Mouse (Mus musculus) hindbrain, embryonic 12.5 days (tissue): ENCODE measurements around the gene Rpgr. TPM values are rescaled to one million over a fixed set of nuclear protein-coding genes. Genes with fewer than 3 reads are reported as not detected.

Experiments used
- ATAC-seq: fragments of 200-750 bp; cut with Nextera tagmentation; 2 replicates; pipeline ENCODE4 v1.8.0; 2017; ENCODE audit warnings: moderate TSS enrichment; ENCODE audit not compliant: low FRiP score
- H3K27ac ChIP-seq: fragments of 300-500 bp; sonication (generic); 2 replicates; pipeline ENCODE4 v1.5.1; 2016; ENCODE audit warnings: mild to moderate bottlenecking
- H3K27me3 ChIP-seq: fragments of 300-500 bp; sonication (generic); 2 replicates; pipeline ENCODE4 v1.6.1; 2016; ENCODE audit warnings: mild to moderate bottlenecking
- H3K36me3 ChIP-seq: fragments of 300-500 bp; sonication (generic); 2 replicates; pipeline ENCODE4 v1.6.1; 2016; ENCODE audit warnings: mild to moderate bottlenecking
- H3K4me1 ChIP-seq: fragments of 300-500 bp; sonication (generic); 2 replicates; pipeline ENCODE4 v1.6.1; 2016
- H3K4me2 ChIP-seq: fragments of 300-500 bp; sonication (generic); replicated peaks from 2 replicates; pipeline ENCODE4 v1.6.1; 2016; ENCODE audit warnings: mild to moderate bottlenecking
- H3K4me3 ChIP-seq: fragments of 300-500 bp; sonication (generic); 2 replicates; pipeline ENCODE4 v1.5.1; 2016; ENCODE audit warnings: mild to moderate bottlenecking
- H3K9ac ChIP-seq: fragments of 300-500 bp; sonication (generic); 2 replicates; pipeline ENCODE4 v1.6.1; 2016; ENCODE audit warnings: mild to moderate bottlenecking, moderate library complexity
- H3K9me3 ChIP-seq: fragments of 300-500 bp; sonication (generic); replicated peaks from 2 replicates; pipeline ENCODE4 v1.6.1; 2016; ENCODE audit warnings: mild to moderate bottlenecking
- WGBS: fragments of 180-500 bp; shearing (Covaris S2); methylation state at CpG from one replicate; pipeline ENCODE4 v1.1.7; 2016; 5-methylcytosine and 5-hydroxymethylcytosine counted together
- polyA plus RNA-seq: library from polyadenylated mRNA; unstranded; fragments of >200 nt; fragmentation: Nextera tagmentation; extraction: Ambion mirVana; gene quantifications from 2 replicates; pipeline ENCODE4 v1.2.1, GENCODE M21; 2016

Rpgr gene
- polyA plus RNA-seq, 1 experiment from 2014 or later: 44.6 TPM

DNA sequence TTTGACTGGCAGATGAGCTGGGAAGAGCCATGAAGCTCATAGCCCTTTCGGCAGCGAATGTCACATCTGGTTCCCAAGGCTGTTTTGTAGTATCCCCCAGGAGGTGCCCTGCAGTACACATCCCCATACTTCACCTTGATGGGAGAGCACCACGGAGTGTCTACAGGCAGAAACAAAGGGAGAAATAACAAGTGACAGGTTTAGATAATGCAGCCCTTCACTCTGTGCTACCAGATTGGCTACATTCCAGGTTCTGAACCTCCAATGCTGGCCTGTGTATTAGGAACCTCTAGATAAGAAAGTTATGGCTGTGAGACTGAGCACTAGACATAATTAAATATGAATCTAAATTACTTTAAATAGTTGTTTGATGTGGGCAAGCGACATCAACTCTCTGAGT, 147.3 kb downstream of the Rpgr start:
- Histone ChIP-seq H3K4me2 (no peak overlapping the region), H3K27me3 (no peaks in the 10 kb centered on the region), H3K27ac (no peak overlapping the region), H3K36me3 (no peaks in the 10 kb centered on the region), H3K9ac (no peak overlapping the region), H3K4me3 (no peak overlapping the region), H3K4me1 (no peaks in the 10 kb centered on the region), H3K9me3 (no peaks in the 10 kb centered on the region)
- no peak for ATAC-seq
- 75% methylated on average over 4 of the region's 4 CpGs for WGBS

- H3K9me3 ChIP-seq: no peaks in the 10 kb centered on the region
- H3K27ac ChIP-seq: no peak overlapping the region
- no peaks in the 10 kb centered on the region for H3K4me1 ChIP-seq
- no peak for ATAC-seq
- 84% methylated on average over 1 of the region's 1 CpGs for WGBS
- H3K4me2 ChIP-seq: no peak overlapping the region
- no peaks in the 10 kb centered on the region for H3K36me3 ChIP-seq
- no peaks in the 10 kb centered on the region for H3K27me3 ChIP-seq
- H3K4me3 ChIP-seq: no peak overlapping the region
- no peak overlapping the region for H3K9ac ChIP-seq
Measured at GRCm38 (mm10) chrX:10063781-10064180, 152.9 kb downstream of the Rpgr start.

DNA sequence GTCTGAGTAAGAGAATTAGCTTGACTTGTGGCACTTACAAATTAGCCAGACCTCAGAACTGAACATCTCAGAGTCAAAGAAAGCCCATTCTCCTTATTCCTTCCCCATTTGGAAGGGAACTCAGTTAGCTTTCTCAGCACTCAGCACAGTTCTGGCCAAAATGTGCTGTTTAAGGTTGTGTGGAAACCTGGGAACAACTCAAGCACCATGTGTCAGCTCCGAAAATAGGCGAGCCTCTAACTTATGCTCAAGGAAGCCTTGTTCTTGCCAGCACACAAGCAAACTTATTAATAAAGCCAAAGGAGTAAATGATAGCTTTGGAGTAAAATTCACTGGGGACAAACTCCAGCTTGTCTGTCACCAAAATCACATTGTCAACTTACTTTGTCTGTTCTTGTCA, 153.4 kb downstream of the Rpgr start:
- Histone ChIP-seq H3K27ac (no peak overlapping the region), H3K9me3 (no peaks in the 10 kb centered on the region), H3K4me1 (no peaks in the 10 kb centered on the region), H3K4me3 (no peak overlapping the region), H3K36me3 (no peaks in the 10 kb centered on the region), H3K4me2 (no peak overlapping the region), H3K27me3 (no peaks in the 10 kb centered on the region), H3K9ac (no peak overlapping the region)
- 85% methylated on average over 2 of the region's 2 CpGs for WGBS
- ATAC-seq: no peak

DNA sequence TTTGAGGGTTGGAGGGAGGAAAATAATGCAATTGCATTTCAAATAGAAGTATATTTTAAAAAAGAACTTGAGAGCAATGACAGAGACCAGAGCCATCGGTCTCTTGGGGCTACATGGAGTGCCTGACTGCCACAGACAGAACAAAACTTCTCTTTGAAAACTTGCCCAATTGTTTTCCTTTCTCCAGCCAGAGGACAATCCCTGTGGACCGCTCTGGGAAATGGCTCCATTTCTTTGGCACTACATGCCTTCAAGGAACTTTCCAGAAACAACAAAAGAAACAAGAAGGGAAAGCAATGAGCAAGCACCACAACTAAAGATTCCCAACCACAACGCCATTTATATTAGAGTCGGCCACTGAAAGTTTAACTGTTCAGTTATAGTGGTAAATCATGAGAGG, 154.5 kb downstream of the Rpgr start:
- Histone ChIP-seq H3K4me2 (no peak overlapping the region), H3K27me3 (no peaks in the 10 kb centered on the region), H3K27ac (no peak overlapping the region), H3K9ac (no peak overlapping the region), H3K9me3 (no peaks in the 10 kb centered on the region), H3K36me3 (no peaks in the 10 kb centered on the region), H3K4me3 (no peak overlapping the region), H3K4me1 (no peaks in the 10 kb centered on the region)
- ATAC-seq: no peak
- WGBS: 73% methylated on average over 4 of the region's 4 CpGs

DNA sequence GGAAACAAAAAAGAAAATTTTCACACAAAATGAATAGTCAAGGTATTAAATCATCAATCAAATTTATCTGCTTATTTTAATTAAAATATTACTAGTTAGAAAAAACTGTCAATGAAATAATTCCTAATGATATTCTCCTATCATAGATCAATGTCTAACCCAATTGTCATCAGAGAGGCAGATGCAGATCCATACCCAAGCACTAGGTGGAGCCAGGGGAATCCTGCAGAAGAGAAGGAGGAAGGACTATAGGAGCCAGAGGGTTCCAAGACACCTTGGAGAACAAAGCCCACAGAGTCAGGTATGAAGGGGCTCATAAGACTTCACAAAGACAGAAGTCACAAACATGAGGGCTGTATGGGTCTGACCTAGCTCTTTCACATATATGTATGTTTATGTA, 182.1 kb downstream of the Rpgr start:
- no peak overlapping the region for H3K9ac ChIP-seq
- no peaks in the 10 kb centered on the region for H3K4me1 ChIP-seq
- no peak for ATAC-seq
- H3K27ac ChIP-seq: no peak overlapping the region
- no peaks in the 10 kb centered on the region for H3K27me3 ChIP-seq
- no peak overlapping the region for H3K4me2 ChIP-seq
- H3K9me3 ChIP-seq: no peaks in the 10 kb centered on the region
- H3K36me3 ChIP-seq: no peaks in the 10 kb centered on the region
- no peak overlapping the region for H3K4me3 ChIP-seq

Other genes with a start within 250 kb of the Rpgr start
- 8.8 and 11.2 TPM in 2 replicates for gene Srpx, start 99.2 kb downstream of the Rpgr start, polyA plus RNA-seq
- gene Otc, start 35.4 kb upstream of the Rpgr start, polyA plus RNA-seq: not detected in 2 replicates